Mouse (Mus musculus) thymus, postnatal 4 days (tissue): ENCODE data around the gene Rad9a.
"Not testable (repeated sequence)": the region's sequence is repeated elsewhere in the genome, so short reads cannot be mapped to it uniquely, and the experiment has no call there.

Experiments
- DNase-seq: peaks from one replicate; pipeline ENCODE4 v3.0.0; 2021

Rad9a gene

DNA sequence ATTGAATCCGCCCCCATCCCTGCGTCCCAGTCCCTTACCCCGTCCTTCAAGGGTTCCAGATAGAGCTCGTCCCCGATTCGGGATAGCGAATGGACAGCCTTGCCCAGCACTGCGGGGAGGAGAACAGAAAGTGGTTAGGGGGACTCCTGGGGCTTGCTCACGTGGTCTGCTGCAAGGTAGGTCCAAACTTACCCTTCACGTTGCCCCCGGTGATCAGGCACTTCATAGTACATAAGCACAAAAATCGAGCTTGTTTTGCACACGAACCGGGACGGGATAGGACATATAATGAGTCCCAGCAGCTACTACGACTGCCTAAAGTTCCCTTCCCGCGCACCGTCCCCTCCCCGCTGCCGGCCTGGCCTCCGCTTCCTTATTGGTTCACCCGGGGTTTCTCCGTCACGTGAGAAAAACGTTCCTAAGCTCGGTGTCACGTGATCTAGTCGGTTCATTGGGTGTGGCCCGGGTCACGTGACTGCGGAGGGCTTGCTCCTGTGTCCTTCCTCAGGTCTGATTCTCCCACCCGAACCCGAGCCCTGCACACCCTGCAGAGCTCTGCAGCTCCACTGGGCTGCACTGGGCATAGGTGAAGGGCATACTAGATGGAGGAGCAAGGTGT is at the start of gene Rad9a:
Gene Rad9a, minus strand, starts transcription at position 372 of the 619 bp plus-strand sequence.
- peak; percentile 97 for DNase-seq

DNA sequence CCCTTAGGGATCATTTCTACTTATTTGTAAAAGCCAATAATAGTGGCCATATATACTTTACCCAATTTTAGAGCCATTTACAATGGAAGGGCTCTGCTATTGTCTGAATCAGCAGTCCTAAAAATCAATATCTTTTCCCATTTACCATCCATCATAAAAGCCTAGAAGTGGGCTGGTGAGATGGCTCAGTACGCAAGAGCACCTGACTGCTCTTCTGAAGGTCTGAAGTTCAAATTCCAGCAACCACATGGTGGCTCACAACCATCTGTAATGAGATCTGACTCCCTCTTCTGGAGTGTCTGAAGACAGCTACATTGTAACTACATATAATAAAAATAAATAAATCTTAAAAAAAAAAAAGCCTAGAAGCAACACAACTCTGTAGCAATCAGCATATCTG is 47.2 kb upstream of the Rad9a start:
- DNase-seq = not testable (repeated sequence)

DNA sequence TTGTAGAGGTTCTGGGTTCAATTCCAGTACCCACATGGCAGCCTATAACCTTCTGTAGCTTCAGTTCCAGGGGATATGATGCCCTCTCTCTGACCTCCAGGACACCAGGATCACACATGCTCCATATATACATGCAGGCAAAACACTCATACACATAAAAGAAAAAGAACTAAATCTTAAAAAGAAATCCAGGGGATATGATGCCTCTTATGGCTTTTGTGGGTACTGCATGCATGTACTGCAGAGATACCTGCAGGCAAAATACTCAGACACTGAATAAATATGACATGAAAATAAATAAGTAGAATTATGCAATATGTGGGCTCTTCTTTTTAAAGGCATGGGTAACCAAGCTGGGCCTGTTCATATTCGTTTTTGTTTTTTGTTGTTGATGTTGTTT is 45.5 kb upstream of the Rad9a start:
- DNase-seq = peak; percentile 43

DNA sequence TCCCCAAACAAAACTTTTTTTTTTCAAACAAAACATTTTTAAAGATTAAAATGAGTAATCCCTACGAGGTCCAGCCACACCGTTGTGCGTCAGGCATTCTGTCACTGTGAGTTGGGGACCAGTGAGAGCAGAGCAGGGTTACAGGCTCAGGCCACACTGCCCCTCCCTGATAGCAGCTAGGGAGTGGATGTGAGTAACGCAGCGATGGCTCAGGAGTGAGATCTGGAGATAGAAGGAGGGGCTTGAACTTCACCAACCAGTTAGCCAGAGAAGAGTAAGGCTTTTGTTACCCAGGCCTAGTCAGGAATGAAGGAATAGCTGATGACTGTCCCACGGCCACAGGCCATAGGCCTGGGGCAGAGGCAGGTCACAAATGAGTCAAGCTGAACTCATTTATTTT is 43.3 kb upstream of the Rad9a start:
- no peak for DNase-seq

DNA sequence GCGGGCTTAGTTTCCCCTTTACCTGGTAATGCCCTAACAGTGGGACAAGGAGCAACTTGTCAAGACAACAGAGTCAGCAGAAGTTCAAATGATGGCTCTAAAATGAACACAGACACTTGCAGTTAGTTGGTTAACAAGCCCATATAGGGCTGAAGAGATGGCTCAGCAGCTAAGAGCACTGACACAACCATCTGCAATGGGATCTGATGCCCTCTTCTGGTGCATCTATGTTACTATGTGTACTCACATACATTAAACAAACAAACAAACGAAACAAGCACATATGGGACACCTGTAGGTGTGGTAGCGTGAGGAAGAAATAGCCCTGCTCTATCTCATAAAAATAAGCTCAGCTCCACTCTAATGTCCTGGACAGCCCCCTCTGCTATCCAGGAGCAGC is 41.0 kb upstream of the Rad9a start:
- DNase-seq = no peak

DNA sequence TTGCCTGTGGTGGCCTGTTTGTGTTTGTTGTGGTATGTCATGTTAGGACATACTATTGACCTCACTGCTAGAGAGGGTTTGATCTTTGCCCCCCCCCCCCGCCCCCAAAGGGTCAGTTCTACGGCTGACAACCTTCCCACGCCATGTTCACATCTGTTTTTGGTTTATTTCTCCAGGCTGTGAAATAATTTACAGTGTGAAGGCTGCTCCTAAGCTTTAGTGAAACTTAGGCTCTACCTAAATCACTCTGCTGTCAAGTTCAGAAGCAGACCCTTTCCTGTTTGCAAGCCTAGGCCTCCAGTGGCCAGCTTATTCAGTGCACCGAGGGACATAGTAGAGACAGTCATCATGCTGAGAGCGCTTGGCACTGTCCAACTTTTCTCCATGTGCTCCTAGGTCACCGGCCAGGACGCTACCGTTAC is 38.8 kb upstream of the Rad9a start:
- no peak for DNase-seq

DNA sequence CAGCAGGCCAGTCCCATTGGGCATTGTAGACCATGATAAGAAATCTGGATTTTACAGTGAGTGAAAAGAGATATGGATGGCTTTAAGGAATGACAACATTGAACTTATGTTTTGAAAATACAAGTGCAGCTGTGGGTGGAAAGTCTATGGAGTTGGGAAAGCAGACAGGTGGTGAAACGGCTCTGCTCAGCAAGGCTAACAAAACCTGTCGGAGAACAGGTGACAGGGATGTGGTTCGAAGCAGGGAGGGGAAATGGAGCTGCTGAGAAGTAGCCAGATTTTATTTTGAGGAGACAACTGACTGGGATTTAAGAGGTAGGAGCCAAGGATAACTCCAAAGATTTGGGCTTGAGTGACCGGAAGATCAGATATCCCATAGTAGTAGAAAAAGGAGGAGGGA is 33.1 kb upstream of the Rad9a start:
- no peak for DNase-seq

DNA sequence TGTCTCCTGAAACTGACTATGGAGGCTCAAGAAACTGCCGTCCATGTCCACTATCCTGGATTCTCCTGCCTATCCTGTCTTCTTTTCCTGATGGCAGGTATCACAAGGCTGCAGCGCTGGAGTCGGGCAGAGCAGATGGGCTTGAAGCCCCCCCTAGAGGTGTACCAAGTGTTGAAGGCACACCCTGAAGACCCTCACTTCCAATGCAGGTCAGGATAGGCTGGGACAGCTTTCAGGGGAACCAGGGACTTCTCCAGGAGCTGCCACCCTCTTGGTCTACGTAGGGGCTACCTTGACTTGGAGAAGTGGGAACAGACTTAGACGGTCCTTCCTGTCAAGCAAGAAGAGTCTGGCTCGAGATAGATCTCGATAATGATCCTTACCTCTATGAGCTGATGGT is 31.2 kb upstream of the Rad9a start:
- DNase-seq = no peak

DNA sequence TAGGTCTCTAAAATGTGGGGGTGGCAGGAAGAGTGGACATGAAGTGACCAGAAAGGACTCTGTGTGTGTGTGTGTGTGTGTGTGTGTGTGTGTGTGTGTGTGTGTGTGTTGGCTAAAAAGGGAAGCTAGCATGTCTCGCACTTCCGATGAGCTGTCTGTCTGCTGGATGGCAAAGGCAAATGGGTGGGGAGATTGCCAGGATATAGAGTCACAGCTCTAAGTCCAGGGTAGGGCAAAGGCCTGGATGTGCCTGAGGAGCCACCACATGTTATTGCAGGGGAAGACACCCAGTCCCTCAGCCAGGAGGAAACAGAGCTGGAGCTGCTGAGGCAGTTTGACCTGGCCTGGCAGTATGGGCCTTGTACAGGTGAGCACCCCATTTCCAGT is 30.7 kb upstream of the Rad9a start:
- DNase-seq = no peak

DNA sequence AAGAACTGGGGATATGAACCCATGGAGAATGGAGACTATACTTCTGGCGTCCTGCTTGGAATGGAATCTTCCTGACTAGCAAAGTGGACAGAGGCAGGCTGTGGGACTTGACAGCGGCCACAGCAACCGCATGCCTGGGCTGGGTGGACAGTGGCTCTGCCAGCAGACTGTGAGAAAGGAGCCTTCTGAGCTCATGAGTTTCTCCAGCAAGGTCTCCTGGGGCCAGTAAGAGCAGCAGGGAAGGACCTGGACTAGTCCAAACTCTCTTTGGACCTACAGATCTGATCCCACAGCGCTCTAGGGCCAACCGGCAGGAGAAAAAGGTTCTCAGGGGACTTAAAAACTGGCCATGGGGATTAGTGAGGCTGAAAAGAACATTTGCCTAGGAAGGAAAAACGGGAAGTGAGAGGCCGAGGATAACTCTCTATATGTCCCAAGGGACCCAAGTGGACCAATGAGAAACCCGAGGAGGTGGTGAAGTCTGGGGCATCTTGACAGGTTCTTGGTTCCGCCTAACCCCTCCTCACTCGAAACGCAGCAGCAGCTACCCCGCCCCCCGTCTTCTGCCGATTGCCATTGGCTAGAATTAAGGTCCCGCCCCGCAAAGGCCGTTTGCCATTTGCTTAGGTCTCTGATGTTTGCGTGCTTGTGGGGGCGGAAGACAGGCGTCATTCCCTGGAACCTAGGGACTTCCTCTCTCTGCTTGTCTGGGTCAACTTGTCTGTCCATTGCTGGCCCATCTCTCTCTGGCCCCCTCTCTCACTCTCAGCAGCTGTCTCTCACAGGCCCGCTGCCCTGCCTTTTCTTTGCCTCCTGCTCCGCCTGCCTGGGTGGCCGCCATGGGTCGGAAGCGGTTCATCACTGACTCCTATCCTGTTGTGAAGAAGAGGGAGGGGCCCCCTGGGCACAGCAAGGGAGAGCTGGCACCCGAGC is 30.1 kb upstream of the Rad9a start, which contains the start of gene Pold4:
Gene Pold4, plus strand, starts transcription at position 647 of the 933 bp plus-strand sequence.
- DNase-seq = peak; percentile 97

DNA sequence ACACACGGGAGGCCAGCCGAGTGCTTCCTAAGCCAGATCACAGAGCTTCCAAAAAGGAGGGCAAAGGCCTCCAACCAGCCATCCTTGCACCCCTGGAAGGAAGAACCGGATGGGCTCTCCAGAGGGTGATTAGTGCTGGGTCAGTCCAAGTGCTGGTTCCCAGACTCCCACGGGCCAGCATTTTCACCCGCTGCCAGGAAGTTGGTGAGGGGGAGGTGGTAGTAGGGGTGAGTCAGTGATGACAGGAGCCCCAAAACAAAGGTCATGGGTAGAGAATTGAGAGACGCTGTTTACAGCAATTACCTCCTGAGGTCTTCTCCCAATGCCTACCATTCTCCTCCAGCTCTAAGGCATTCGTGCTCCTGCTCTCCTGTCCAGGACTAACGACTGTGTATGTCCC is 29.0 kb upstream of the Rad9a start:
- DNase-seq = peak; percentile 19

DNA sequence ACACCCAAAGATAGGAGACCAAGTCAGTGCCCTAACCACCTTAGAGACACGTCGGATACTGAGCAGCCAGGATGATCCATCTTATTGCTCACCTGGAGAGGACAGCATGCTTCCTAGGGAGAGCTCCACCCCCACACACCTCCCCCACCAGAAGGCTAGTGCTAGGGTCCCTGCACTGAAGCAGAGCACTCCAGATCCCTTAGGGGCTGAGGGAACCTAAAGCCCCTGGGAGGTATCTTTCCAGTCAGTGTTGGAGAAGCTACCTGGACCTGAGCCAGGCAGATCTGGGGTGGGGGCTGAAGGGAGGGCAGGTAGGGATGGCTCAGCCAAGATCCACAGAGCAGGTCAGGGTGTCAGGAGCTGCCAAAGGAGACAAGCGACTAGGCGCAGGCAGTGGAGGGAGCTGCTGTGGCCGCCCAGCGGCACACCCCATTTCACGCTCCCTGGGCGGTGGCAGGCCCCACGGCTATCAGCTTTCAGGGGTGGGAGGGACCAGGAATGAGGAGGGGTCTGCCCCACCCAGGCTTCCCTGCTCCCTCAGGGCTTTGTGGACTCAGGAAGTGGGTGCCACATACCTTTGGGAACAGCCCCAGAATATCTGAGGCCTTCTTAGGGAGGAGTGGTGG is 28.1 kb upstream of the Rad9a start:
- peak; percentile 21 for DNase-seq

DNA sequence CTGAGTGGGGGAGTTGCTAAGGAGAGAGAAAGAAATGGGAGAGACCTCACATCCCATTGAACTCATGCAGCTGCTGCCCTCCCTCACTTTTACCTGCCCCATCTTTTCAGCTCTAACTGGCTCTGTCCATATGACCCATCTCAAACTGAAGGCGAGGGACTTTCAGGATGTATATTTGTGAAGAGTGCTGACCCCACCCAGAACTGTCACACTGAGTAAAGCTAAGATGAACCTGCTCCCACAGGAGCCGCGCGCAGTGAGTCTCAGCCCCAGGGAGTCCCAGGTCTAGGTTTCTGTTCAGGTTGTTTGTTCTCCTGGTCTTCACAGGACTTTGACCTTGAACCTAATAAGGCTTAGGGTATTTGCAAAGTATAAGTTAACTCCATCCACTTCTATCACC is 27.4 kb upstream of the Rad9a start:
- no peak for DNase-seq

DNA sequence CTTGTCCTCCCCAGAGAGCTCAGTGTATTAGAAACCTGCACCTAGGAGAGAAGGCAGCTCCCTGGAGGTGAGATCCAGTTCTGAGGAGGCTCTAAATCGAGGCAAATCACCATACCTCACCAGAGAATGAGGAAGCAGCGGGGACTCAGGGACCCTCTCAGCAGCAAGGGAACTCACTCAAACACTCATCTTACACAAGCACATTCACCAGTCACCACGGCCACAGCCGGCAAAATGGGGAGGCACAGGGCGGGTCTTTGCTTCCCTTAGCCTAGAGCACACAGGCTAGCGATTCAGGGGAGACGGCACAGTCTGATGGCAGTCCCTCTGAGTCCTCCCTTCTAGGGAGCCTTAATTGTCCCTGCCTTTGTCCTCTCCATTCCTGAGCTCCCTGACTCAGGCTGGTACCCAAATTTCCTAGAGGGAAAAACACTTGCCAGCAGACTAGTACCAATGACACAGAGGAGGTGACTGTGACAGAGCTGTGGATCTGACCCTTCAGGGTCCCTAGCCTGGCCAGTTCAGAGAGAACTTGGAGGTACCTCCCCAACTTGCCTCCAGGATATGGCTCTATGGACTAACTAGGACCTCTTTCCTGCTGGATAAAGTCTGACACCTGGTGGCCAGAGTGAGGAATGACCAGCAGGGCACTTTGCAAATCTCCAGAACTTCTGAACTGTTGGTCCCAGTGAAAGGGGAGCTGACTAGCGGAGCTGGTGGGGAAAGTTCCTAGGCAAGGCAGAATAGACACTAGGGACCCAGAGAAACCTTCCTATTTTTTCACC is 26.6 kb upstream of the Rad9a start:
- DNase-seq = peak; percentile 72

DNA sequence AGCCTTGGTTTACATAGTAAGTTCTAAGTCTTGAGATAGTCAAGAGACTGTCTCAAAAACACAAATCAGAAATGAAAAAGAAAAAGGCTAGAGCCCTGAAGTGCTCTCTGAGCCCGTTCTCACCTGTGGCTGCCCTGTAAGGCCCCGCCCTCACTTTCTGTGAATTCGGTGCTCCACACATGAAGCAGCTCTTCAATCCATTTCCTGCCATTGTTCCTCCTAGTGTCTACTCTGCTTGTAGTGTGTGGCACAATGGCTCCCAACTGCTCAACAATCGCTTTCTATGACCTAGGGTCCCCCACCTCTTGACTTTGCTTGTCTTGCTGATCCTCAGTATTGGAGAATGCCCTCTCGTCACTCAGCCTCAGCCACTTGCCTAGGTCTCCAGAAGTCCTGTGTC is 26.0 kb upstream of the Rad9a start:
- peak; percentile 45 for DNase-seq

DNA sequence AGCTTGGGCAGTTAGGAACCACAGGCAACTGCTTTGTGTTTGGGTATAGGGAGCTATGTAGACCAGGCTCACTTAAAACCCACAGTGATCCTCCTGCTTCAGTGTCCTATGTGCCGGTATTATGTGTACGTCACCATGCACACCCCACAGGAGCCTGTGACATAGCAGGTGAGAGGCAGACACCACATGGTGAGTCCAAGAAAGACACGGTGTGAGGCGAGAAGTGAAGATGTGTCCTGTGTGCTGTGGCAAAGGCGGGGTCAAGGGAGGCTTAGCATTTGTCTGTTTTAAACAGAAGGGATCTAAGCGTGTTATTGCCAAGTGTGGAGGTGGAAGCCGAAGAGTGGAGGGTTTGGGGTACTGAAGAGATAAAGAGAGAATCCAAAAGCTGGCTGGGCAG is 25.3 kb upstream of the Rad9a start:
- peak; percentile 20 for DNase-seq

DNA sequence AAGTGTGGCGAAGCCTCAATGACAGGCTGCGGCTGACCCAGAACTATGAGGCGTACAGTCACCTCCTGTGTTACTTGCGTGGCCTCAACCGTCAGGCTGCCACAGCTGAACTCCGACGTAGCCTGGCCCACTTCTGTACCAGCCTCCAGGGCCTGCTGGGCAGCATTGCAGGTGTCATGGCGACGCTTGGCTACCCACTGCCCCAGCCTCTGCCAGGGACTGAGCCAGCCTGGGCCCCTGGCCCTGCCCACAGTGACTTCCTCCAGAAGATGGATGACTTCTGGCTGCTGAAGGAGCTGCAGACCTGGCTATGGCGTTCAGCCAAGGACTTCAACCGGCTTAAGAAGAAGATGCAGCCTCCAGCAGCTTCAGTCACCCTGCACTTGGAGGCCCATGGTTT is 20.7 kb upstream of the Rad9a start:
- DNase-seq = peak; percentile 32

DNA sequence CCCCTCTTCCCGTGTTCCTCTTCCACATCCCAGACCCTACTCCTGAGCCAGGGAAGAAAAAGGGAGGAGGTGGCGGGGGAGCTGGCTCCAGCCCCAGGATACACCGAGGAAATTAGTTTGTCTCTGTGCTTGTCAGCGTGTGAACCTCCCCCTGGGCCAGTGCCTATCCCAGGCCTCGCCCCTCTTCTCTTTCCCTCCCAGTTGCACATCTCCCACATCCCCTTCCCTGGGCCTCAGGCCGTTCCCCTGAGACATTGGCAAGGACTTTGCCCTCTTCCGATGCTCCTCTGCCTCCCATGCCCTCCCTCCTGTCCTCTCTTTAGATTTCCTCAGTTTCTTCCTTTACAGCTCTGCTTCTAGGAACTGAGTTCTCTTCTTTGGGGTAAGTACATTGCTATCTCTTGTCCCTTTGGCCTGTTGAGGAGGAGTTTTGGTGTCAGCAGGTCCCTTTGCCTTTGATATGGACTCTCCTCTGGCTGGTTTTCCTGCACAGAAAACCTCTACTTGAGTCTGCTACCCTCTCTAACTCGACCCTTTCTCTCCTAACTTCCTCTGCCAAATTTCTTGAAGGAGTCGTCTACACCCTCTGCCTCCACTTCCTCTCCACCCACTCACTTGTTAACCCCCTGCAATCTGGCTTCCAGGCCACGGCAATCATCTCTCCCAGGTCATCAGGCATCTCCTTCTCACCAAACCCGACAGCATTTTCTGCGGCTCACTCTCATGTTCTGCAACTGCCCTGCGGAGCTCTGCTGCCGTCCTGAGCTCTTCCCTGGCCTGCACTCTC is 19.7 kb upstream of the Rad9a start:
- DNase-seq = peak; percentile 38

DNA sequence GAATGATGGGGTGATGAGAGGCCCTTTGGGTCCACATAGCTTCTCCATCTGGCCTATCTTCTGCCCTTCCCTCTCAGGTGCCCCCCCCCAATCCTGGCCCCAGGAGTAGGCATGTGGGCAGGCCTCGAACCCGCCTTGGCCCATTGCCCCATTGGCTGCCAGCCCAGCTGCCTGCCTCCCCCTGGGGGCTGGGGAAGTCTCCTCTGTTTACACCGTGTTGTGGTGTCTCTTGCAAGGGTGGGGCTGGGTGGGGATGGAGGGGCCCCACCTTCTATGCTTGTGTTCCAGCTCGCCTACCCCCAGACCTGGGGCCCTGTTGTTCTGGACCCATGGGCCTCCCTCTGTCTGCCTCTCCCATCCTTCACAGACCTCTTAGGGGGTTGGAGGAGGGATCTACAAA is 19.0 kb upstream of the Rad9a start:
- peak; percentile 48 for DNase-seq

DNA sequence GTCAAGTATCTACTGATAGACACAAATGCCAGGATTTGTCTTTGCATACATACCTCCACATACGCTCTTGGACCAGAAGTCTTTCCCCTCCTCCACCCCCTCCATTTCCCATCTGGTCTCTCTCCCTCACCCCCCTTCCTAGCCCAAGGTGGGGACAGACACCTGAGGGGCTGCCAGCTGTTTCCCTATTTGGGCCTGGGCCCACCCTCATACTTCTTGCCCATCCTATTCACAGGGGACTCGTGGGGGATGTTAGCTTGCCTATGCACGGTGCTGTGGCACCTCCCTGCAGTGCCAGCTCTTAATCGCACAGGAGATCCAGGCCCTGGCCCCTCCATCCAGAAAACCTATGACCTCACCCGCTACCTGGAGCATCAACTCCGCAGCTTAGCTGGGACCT is 18.5 kb upstream of the Rad9a start:
- no peak for DNase-seq

DNA sequence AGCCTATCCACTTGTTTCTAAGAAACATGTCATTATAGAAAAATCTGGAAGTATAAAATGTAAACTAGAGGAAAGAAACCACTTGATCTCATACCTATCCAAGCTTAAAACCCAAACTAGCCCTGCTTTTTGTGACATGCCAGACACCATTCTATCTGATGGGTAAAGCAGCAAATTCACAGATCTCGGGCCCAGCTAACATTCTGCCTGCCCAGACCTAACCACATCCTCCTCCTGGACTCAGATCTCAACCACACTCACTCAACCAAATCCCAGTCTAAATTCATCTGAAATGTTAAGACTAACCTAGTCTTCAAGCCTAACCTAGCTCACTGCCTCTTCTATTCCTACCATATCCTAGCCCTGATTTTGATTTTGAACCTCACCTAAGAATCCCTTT is 17.3 kb upstream of the Rad9a start:
- DNase-seq = peak; percentile 11

DNA sequence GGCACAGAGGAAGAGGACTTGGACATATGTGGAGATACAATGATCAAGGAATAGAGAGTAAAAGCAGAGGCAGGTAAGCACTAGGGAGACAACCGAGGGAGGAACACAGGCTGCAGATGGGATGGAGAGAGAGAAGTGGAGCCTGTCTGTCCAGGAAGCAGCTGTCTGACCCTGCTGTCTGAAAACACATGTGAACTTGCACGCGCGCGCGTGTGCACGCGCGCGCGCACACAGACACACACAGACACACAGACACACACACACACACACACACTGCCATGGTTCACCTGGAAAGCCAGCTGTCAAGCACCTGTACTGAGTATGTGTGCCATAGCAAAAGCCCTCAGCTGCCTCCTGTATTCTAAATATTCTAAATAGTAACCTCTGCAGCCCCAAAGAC is 16.8 kb upstream of the Rad9a start:
- peak; percentile 12 for DNase-seq
